Mouse (Mus musculus) gastrocnemius, postnatal 25 days (tissue): ENCODE data around the gene Eed. TPM values are rescaled to one million over a fixed set of nuclear protein-coding genes. Genes with fewer than 3 reads are reported as not detected.

Source experiments
- DNase-seq: peaks from one replicate; pipeline ENCODE4 v3.0.0; 2022
- total RNA-seq, 2 experiments: library from RNA; stranded (reverse); gene quantifications; 1 replicate in 1 of 2; 2 replicates in 1 of 2; pipeline ENCODE4 v1.2.3; 2021

Eed gene
- total RNA-seq, 2 experiments from 2014 or later: 21.7 to 30.8 TPM

DNA sequence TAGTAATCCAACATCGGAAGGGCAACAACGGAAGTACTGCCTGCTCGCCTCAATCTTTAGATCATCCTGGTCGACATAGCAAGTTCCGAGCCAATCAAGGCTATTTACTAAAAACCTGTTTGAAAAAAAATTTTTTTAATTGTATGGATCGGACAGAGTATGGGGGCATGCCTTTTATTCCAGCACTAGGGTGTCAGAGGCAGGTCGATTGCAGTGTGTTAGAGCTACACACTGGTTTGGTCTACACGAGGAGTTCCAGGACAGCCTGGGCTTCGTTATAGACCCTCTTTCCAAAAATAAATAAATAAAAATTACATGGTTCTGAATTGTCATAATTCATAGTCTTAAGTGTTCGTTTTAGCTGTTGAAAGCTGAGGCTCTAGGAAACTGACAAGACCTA is 774 bp upstream of the Eed start:
- no peak for DNase-seq

DNA sequence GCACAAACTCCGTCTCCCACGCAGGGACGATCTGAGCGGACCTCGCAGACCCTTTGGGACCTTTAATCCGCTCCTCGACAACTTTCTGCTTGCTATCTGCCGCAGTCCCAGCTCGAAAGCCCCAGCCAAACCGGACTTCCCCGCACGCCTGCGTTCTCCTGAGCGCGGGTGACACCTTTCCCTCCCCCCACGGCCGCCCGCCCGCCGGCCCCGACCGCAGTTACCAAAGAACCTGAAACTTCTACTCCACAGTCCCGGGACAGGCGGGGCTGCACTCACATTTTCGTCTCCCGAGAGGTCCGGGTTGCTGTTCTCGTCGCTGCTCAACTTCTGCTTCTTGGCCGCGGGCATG is 674 bp downstream of the Eed start:
- DNase-seq: no peak

DNA sequence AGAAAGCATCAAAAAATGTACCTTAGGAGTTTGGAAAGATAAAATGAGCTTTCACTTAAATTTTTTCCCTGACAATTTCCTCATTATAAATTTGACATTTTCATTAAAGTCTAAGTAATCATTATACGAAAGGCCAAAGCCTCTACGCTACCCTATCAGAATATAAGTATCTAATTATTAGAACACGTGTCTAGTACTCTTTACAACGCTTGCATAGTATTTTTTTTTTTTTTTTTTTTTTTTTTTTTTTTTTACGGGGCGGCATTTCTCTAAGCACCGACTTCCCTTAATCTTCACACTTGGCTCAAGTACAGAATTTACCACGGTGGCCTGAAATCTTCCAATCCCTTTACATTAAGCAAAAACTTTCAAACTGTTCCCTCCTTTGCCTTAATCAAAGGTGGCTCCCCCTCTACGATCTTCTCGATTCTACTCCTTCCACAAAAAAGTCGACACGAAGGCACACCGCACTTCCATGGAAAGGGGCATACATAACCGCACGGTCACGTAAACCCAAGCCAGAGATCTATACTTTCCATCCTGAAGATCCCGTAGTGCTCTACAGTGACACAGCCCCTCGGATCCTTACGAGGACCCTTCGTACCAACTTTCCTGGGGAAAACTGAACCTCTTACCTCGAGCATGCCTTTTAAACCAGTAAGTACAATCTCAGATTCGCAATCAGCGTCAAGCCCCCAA is 1.2 kb downstream of the Eed start:
- DNase-seq: no peak

GRCm38 (mm10) chr7:89976796-89977195 is 4.0 kb downstream of the Eed start:
- no peak for DNase-seq

GRCm38 (mm10) chr7:89975571-89975970 is 5.2 kb downstream of the Eed start:
- no peak for DNase-seq

DNA sequence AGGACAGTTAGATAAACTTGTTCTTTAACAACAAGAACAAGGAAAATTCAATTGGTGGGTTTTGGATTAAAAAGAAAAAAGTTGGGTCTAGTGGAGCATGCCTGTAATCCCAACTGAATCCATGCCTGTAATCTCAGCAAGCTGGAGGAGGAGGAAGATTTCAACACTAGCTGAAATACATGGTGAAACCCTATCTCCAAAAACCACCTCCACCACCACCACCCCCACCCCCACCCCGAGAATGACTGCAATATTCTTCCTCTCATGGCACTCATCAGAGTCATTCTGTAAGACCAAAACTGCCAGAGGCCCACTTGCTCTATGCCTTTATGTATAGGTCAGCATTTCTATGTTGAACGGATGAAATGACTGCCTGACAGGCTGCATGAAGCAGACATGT is 13.5 kb downstream of the Eed start:
- DNase-seq: no peak

- DNase-seq: no peak
These were observed 14.0 kb downstream of the Eed start for GRCm38 (mm10) chr7:89966771-89967170.

DNA sequence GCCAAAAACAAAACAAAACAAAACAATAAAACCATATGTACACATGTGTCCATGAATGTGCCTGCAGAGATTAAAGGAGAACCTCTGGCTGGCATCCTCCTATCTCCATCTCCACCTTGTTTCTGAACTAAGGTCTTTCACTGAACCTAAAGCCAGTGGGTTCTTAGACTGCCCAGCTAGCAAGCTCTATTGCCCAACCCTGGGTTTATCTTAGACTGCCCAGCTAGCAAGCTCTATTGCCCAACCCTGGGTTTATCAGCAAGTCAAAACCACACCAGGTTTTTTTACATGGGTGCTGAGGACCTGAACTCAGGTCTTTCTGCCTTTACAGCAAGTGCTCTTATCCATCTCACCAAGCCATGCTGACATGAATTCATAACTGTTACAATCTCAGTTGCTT is 17.6 kb downstream of the Eed start:
- DNase-seq: no peak

GRCm38 (mm10) chr7:89957300-89957699 is 23.5 kb downstream of the Eed start:
- DNase-seq: no peak

DNA sequence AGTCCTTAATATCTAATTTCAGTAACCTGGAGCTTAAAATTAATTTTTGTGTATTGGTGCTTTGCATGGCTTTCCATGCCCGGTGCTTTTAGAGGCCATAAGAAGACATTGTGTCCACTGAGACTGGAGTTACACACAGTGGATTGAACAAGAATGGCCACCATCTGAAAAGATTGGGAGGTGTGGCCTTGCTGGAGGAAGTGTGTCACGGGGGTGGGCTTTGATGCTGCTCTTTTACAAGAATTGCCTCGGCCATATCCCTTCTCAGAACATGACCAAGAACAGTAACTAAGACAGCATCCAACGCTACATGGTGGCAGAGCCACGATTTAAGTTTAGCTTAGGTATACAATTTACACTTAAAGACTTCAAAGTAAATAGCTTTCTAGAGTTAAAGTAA is 26.5 kb downstream of the Eed start:
- no peak for DNase-seq

DNA sequence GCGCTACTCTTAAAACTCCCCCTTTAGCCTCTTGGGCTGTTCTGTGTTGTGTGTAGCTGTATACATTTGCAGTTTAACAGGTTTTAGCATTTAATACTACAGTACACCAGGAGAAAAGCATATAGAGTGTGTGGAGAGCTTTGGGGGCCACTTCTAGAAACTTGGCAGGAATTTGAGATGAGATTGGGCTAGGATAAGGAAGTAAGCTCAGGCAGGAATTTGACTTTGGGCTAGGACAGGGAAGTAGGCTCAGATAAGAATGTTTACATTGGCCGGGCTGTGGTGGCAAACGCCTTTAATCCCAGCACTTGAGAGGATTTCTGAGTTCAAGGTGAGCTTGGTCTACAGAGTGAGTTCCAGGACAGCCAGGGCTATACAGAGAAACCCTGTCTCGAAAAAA is 31.4 kb downstream of the Eed start:
- DNase-seq: no peak

- DNase-seq: peak; percentile 38
These were observed 32.8 kb downstream of the Eed start for GRCm38 (mm10) chr7:89948026-89948425.

GRCm38 (mm10) chr7:89940571-89941463 is 40.0 kb downstream of the Eed start, which contains the start of gene Hikeshi:
Gene Hikeshi, minus strand, starts transcription at chr7:89941204.
- peak; percentile 90 for DNase-seq

DNA sequence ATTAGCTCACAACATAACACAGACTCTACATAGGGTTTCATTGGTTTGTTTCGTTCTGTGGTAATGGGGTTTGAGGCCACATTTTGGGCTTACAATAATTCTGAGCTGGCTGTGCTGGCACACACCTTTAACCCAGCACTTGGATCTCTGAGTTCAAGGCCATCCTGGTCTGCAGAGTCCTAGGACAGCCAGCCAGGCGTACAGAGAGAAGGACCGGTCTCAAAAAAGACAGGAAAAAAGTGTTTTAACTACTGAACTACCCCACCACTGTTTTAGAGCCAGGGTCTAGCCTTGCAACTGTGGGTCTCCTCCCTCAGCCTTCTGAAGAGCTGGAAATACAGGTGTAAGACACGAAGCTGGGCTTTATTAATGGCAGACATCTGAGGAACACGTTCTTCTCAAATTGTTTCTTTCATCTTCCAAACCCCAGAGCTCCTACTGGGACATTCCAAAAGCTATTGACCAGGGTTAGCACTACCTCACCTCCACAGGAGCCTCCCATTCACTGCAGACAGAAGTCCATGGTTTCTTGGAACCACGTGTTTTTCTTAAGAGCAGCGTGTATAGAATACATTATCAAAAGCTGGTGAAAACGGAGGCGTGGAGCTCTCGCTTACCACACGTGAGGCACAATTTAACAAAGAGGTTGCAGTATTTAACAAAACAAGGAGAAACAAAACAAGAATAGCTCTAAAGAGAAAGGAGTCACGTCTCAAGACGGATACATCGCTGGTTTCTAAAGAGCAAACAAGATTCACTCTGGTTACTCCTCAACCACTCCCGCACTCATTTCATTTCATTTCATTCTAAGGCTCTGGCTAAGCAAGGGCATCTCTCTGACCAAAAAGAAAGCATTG is 41.1 kb downstream of the Eed start:
- DNase-seq: no peak

- DNase-seq: no peak
These were observed 57.2 kb downstream of the Eed start for GRCm38 (mm10) chr7:89923441-89924180.

- no peak for DNase-seq
These were observed 63.0 kb downstream of the Eed start for GRCm38 (mm10) chr7:89917776-89918175.

- DNase-seq: no peak
These were observed 64.1 kb downstream of the Eed start for GRCm38 (mm10) chr7:89916711-89917110.

DNA sequence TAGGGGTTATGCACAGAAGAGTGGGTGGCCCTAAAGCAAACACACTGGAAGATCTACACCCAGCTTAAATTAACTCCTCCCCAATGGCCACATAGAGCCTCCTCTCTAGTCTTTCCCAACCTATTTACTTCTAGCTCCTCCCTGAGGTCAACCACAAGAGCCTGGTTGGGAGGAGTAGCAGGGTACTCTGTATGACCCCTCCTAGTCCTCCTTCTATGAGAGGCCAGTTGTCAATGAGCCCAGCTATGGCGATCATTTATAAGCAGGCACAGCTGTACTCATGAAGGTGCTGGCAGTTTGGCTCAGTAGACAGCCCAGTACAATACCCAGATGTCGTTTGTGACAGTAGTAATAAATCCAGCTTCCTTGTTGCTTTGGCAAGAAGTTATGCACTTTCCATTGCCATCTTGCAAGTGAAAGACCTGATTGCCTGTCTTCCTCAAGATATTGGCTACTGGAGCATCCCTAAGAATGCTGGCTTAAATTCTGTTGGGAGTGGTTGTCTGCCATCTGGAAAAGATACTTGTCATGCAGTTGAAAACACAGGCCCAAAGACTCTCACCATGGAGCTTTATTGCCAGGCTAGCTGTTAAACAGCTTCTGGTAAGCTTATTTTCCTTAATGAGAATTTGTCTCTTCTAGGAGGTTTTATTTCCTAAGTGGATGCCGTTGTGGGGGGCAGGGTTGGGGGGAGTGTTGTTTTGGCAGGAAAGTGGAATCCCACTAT is 67.2 kb downstream of the Eed start:
- peak; percentile 22 for DNase-seq

GRCm38 (mm10) chr7:89912356-89912755 is 68.4 kb downstream of the Eed start:
- DNase-seq: no peak

- peak; percentile 46 for DNase-seq
These were observed 71.1 kb downstream of the Eed start for GRCm38 (mm10) chr7:89909711-89910110.
